Mouse (Mus musculus) stomach, embryonic 16.5 days (tissue): ENCODE measurements around the gene Prpf4. TPM values are rescaled to one million over a fixed set of nuclear protein-coding genes. Genes with fewer than 3 reads are reported as not detected.
A peak's percentile ranks its signal among the peaks of the same experiment; 100 is the strongest.

Experiments used
- ATAC-seq: fragments of 200-750 bp; cut with Nextera tagmentation; 2 replicates; pipeline ENCODE4 v1.8.0; 2017; ENCODE audit warnings: moderate number of reproducible peaks, moderate TSS enrichment; ENCODE audit not compliant: insufficient read depth, low FRiP score
- H3K27ac ChIP-seq: fragments of 300-500 bp; sonication (generic); 2 replicates; pipeline ENCODE4 v1.5.1; 2014; ENCODE audit warnings: low read length
- H3K27me3 ChIP-seq: fragments of 300-500 bp; sonication (generic); 2 replicates; pipeline ENCODE4 v1.6.1; 2014; ENCODE audit warnings: low read length, control low read depth, mixed read lengths; ENCODE audit not compliant: control insufficient read depth, insufficient read depth
- H3K36me3 ChIP-seq: fragments of 300-500 bp; sonication (generic); 2 replicates; pipeline ENCODE4 v1.6.1; 2014; ENCODE audit warnings: low read length; ENCODE audit not compliant: control insufficient read depth, insufficient read depth
- H3K4me1 ChIP-seq: fragments of 300-500 bp; sonication (generic); 2 replicates; pipeline ENCODE4 v1.6.1; 2014; ENCODE audit warnings: low read length, control low read depth, mixed read lengths; ENCODE audit not compliant: control insufficient read depth, insufficient read depth
- H3K4me2 ChIP-seq: fragments of 300-500 bp; sonication (generic); 2 replicates; pipeline ENCODE4 v1.6.1; 2014; ENCODE audit warnings: low read depth, low read length, mixed read lengths
- H3K4me3 ChIP-seq: fragments of 300-500 bp; sonication (generic); replicated peaks from 2 replicates; pipeline ENCODE4 v1.5.1; 2014; ENCODE audit warnings: mild to moderate bottlenecking, low read length
- H3K9ac ChIP-seq: fragments of 300-500 bp; sonication (generic); 2 replicates; pipeline ENCODE4 v1.6.1; 2014; ENCODE audit warnings: low read length
- H3K9me3 ChIP-seq: fragments of 300-500 bp; sonication (generic); replicated peaks from 2 replicates; pipeline ENCODE4 v1.6.1; 2016; ENCODE audit warnings: low read length, control low read depth; ENCODE audit not compliant: control insufficient read depth
- WGBS: fragments of 180-500 bp; shearing (Covaris S2); extraction: QIAGEN DNeasy Blood & Tissue Kit; methylation state at CpG from one replicate; pipeline ENCODE4 v1.1.7; 2014; 5-methylcytosine and 5-hydroxymethylcytosine counted together
- polyA plus RNA-seq: library from polyadenylated mRNA; unstranded; fragments of >200 nt; fragmentation: Nextera tagmentation; extraction: Ambion mirVana; gene quantifications from 2 replicates; pipeline ENCODE4 v1.2.1, GENCODE M21; 2015

Gene Prpf4
- polyA plus RNA-seq: 16.6 and 18.3 TPM in 2 replicates

- Histone ChIP-seq H3K36me3 (peaks cover 9% of the 10 kb centered on the region; the same call in 1 of the 2 replicates), H3K4me2 (peak within 1 kb of the TSS; percentile 88), H3K9me3 (no peaks in the 10 kb centered on the region), H3K27me3 (no peaks in the 10 kb centered on the region), H3K4me3 (peak within 1 kb of the TSS; percentile 80), H3K4me1 (peaks cover 11% of the 10 kb centered on the region), H3K9ac (peak within 1 kb of the TSS; percentile 88), H3K27ac (peak within 1 kb of the TSS; percentile 87)
- peak; percentile 99 for ATAC-seq
- WGBS: under 1% methylated on average over 39 of the region's 39 CpGs
Observed at GRCm38 (mm10) chr4:62408601-62409282, at the start of gene Prpf4, which contains the start of gene Cdc26. Prpf4 (plus strand) TSS chr4:62408797. Cdc26 (minus strand) TSS chr4:62408642.

- Histone ChIP-seq H3K27me3 (no peaks in the 10 kb centered on the region), H3K4me1 (peaks cover 13% of the 10 kb centered on the region), H3K9me3 (no peaks in the 10 kb centered on the region), H3K9ac (peak overlapping the region; percentile 74), H3K4me2 (peak overlapping the region; percentile 65), H3K36me3 (no peaks in the 10 kb centered on the region), H3K4me3 (peak overlapping the region; percentile 83), H3K27ac (peak overlapping the region; percentile 31; the same call in 1 of the 2 replicates)
- 42% methylated on average over 7 of the region's 7 CpGs for WGBS
- ATAC-seq: no peak
Observed at GRCm38 (mm10) chr4:62359256-62359775, 49.3 kb upstream of the Prpf4 start.

- Histone ChIP-seq H3K4me3 (peak within 1 kb of the TSS; percentile 83), H3K27me3 (no peaks in the 10 kb centered on the region), H3K27ac (peak within 1 kb of the TSS; percentile 75), H3K9ac (peak within 1 kb of the TSS; percentile 85), H3K4me1 (peaks cover 13% of the 10 kb centered on the region), H3K4me2 (peak within 1 kb of the TSS; percentile 67), H3K36me3 (no peaks in the 10 kb centered on the region), H3K9me3 (no peaks in the 10 kb centered on the region)
- peak; percentile 100 for ATAC-seq
- WGBS: under 1% methylated on average over 51 of the region's 51 CpGs
Observed at GRCm38 (mm10) chr4:62360088-62360804, 48.4 kb upstream of the Prpf4 start, which contains the start of the genes Fkbp15 and Slc31a1. Fkbp15 (minus strand) TSS chr4:62360548. Slc31a1 (plus strand) TSS chr4:62360727.

- peak overlapping the region; percentile 83 for H3K4me3 ChIP-seq
- H3K36me3 ChIP-seq: no peaks in the 10 kb centered on the region
- no peaks in the 10 kb centered on the region for H3K9me3 ChIP-seq
- peak overlapping the region; percentile 67 for H3K4me2 ChIP-seq
- H3K27me3 ChIP-seq: no peaks in the 10 kb centered on the region
- WGBS: 0% methylated on average over 22 of the region's 22 CpGs
- H3K27ac ChIP-seq: peak overlapping the region; percentile 75
- H3K4me1 ChIP-seq: peaks cover 13% of the 10 kb centered on the region
- H3K9ac ChIP-seq: peak overlapping the region; percentile 85
- no peak; the same call in 1 of the 2 replicates for ATAC-seq
Observed at GRCm38 (mm10) chr4:62360805-62361455, 47.7 kb upstream of the Prpf4 start.

- H3K36me3 ChIP-seq: no peaks in the 10 kb centered on the region
- 26% methylated on average over 6 of the region's 6 CpGs for WGBS
- H3K4me2 ChIP-seq: peak overlapping the region; percentile 67
- no peak for ATAC-seq
- H3K9me3 ChIP-seq: no peaks in the 10 kb centered on the region
- H3K4me1 ChIP-seq: peaks cover 13% of the 10 kb centered on the region
- H3K9ac ChIP-seq: peak overlapping the region; percentile 85
- H3K27me3 ChIP-seq: no peaks in the 10 kb centered on the region
- H3K4me3 ChIP-seq: peak overlapping the region; percentile 83
- H3K27ac ChIP-seq: no peak overlapping the region
Observed at GRCm38 (mm10) chr4:62361571-62361970, 47.0 kb upstream of the Prpf4 start.

- ATAC-seq: no peak
- Histone ChIP-seq H3K36me3 (no peaks in the 10 kb centered on the region), H3K4me2 (peak overlapping the region; percentile 67), H3K27me3 (no peaks in the 10 kb centered on the region), H3K9ac (no peak overlapping the region; the same call in none of the 2 replicates), H3K9me3 (no peaks in the 10 kb centered on the region), H3K4me1 (peaks cover 13% of the 10 kb centered on the region), H3K27ac (no peak overlapping the region), H3K4me3 (peak overlapping the region; percentile 83)
- 77% methylated on average over 1 of the region's 1 CpGs for WGBS
Observed at GRCm38 (mm10) chr4:62361997-62362396, 46.6 kb upstream of the Prpf4 start.

- no peak overlapping the region for H3K27ac ChIP-seq
- no peaks in the 10 kb centered on the region for H3K36me3 ChIP-seq
- no peaks in the 10 kb centered on the region for H3K9me3 ChIP-seq
- H3K4me2 ChIP-seq: no peak overlapping the region
- no peak overlapping the region for H3K9ac ChIP-seq
- no peaks in the 10 kb centered on the region for H3K27me3 ChIP-seq
- peaks cover 13% of the 10 kb centered on the region for H3K4me1 ChIP-seq
- H3K4me3 ChIP-seq: no peak overlapping the region
- no peak for ATAC-seq
- WGBS: 78% methylated on average over 2 of the region's 2 CpGs
Observed at GRCm38 (mm10) chr4:62362437-62362836, 46.2 kb upstream of the Prpf4 start.

GRCm38 (mm10) chr4:62364299-62364698 is 44.3 kb upstream of the Prpf4 start:
- Histone ChIP-seq H3K4me1 (peaks cover 10% of the 10 kb centered on the region), H3K27me3 (no peaks in the 10 kb centered on the region), H3K9me3 (no peaks in the 10 kb centered on the region), H3K27ac (no peak overlapping the region), H3K4me2 (no peak overlapping the region), H3K9ac (no peak overlapping the region), H3K4me3 (no peak overlapping the region), H3K36me3 (no peaks in the 10 kb centered on the region)
- WGBS: 66% methylated on average over 8 of the region's 8 CpGs
- no peak for ATAC-seq
